Mouse (Mus musculus) limb, embryonic 10.5 days (tissue): ENCODE results near the gene Hnrnpdl. TPM values are rescaled to one million over a fixed set of nuclear protein-coding genes. Genes with fewer than 3 reads are reported as not detected.

Source experiments
- DNase-seq: peaks from one replicate; pipeline ENCODE4 v3.0.0-alpha.2; 2017; ENCODE audit warnings: low spot score
- H3K27ac ChIP-seq: fragments of 300-500 bp; sonication (generic); 2 replicates; pipeline ENCODE4 v1.5.1; 2016; ENCODE audit warnings: mild to moderate bottlenecking
- H3K27me3 ChIP-seq: fragments of 300-500 bp; sonication (generic); 2 replicates; pipeline ENCODE4 v1.6.1; 2016; ENCODE audit warnings: low read depth, mild to moderate bottlenecking; ENCODE audit not compliant: poor library complexity, severe bottlenecking
- H3K36me3 ChIP-seq: fragments of 300-500 bp; sonication (generic); 2 replicates; pipeline ENCODE4 v1.6.1; 2016; ENCODE audit warnings: mild to moderate bottlenecking, moderate library complexity
- H3K4me1 ChIP-seq: fragments of 300-500 bp; sonication (generic); 2 replicates; pipeline ENCODE4 v1.6.1; 2016
- H3K4me3 ChIP-seq: fragments of 300-500 bp; sonication (generic); 2 replicates; pipeline ENCODE4 v1.5.1; 2016; ENCODE audit warnings: mild to moderate bottlenecking, moderate library complexity
- H3K9me3 ChIP-seq: fragments of 300-500 bp; sonication (generic); replicated peaks from 2 replicates; pipeline ENCODE4 v1.6.1; 2016; ENCODE audit warnings: mild to moderate bottlenecking
- whole genome bisulfite sequencing: fragments of 180-500 bp; shearing (Covaris S2); methylation state at CpG from one replicate; pipeline ENCODE4 v1.1.7; 2016; 5-methylcytosine and 5-hydroxymethylcytosine counted together
- polyA plus RNA-seq: library from polyadenylated mRNA; unstranded; fragments of >200 nt; fragmentation: Nextera tagmentation; extraction: Ambion mirVana; gene quantifications from 2 replicates; pipeline ENCODE4 v1.2.1, GENCODE M21; 2016

Gene Hnrnpdl
- polyA plus RNA-seq, 1 experiment from 2014 or later: 253 TPM

DNA sequence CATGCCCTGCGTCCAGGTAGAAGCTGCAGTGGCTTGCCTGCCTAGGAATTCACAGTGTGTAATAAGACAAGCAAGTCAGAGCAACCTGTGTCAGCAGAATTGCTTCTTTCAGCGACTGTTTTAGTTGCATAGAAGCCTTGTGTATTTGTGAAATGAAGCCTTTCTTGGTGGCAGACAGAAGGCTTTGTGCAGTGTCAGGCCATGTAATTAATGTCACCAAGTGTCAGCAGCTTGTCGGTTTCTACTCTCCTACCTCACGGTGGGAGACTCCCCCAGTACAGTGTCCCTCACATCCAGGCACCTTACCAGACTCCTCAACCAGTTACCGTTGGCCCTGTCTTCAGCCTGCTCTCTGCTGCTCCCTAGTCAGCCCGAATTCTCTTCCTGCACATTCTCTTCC is 19.9 kb upstream of the Hnrnpdl start:
- 69% methylated on average over 6 of the region's 6 CpGs for WGBS
- Histone ChIP-seq H3K36me3 (peaks cover 55% of the 10 kb centered on the region), H3K4me1 (peaks cover 14% of the 10 kb centered on the region), H3K4me3 (no peak overlapping the region), H3K27ac (peak overlapping the region; percentile 51; the same call in 1 of the 2 replicates), H3K9me3 (no peaks in the 10 kb centered on the region), H3K27me3 (no peaks in the 10 kb centered on the region)
- no peak for DNase-seq

DNA sequence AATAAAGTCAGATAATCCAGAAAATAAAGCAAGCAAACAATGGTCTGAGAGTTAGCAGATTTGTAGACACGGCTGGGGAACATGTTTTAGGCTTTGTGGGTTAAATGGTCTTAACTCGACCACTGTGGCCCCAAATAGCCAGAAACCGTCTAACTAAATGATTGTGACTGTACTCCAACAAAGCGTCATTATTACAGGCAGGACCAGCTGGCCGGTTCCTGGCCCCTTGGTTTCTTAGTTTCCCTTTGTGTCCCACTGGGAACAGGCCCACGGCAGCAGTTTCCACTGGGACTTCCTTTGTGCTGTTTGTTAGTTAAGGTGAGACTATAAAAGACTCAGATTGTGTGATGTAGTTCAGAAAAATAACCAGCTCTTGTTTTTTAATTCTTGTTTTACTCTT is 19.3 kb upstream of the Hnrnpdl start:
- WGBS: 74% methylated on average over 6 of the region's 6 CpGs
- H3K27ac ChIP-seq: peak overlapping the region; percentile 51; the same call in 1 of the 2 replicates
- DNase-seq: no peak

GRCm38 (mm10) chr5:100057461-100058209 is 18.2 kb upstream of the Hnrnpdl start:
- Histone ChIP-seq H3K27ac (0 out of 2 replicates have a peak overlapping the region, but pooled peaks have one; percentile 0), H3K9me3 (no peaks in the 10 kb centered on the region), H3K27me3 (no peaks in the 10 kb centered on the region), H3K4me3 (no peak overlapping the region), H3K36me3 (peaks cover 48% of the 10 kb centered on the region), H3K4me1 (peaks cover 16% of the 10 kb centered on the region)
- 83% methylated on average over 15 of the region's 15 CpGs for WGBS
- DNase-seq: no peak

More for the DNA sequence above, 19.3 kb upstream of the Hnrnpdl start:
- no peaks in the 10 kb centered on the region for H3K9me3 ChIP-seq
- H3K4me1 ChIP-seq: peaks cover 16% of the 10 kb centered on the region
- H3K36me3 ChIP-seq: peaks cover 49% of the 10 kb centered on the region
- H3K27me3 ChIP-seq: no peaks in the 10 kb centered on the region
- H3K4me3 ChIP-seq: no peak overlapping the region

- WGBS: 85% methylated on average over 5 of the region's 5 CpGs
- no peaks in the 10 kb centered on the region for H3K27me3 ChIP-seq
Measured at GRCm38 (mm10) chr5:100055866-100056369, 16.5 kb upstream of the Hnrnpdl start.

DNA sequence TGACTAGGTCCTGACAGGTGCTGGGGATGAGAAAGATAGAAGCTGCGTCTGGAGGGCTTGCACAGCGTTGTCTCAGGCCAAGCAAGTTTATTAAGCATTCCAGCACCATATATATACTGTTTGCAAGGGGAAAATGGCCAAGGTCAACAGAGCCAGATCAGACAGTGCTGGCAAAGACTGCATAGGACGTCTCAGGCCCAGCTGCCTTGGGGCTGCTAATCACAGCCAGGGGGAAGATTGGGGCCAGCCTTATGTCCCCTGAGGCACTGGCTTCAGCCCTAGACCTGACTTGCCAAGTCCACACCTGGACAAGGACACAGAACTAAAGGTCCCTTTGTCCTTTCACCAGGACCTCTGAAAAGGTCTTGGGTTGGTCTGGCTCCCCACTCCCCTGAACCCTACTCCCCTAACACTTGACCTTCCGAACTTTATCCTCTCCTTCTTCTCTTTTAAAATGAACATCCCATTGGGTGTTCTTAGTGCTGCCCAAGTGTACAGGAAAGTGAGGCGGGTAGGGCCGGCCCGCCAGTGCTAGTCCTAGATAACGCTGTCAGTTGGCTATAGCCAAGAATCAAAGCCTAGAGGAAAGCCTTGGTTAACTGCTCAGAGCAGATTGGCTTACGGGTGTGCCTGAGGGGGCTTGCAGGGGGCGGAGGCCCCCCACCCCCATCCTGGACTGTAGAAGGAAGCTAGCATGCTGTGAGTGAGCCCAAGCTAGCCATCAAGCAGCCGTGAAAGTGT is 15.5 kb upstream of the Hnrnpdl start:
- Histone ChIP-seq H3K27ac (peak overlapping the region; percentile 56; the same call in 1 of the 2 replicates), H3K9me3 (no peaks in the 10 kb centered on the region), H3K4me1 (peaks cover 16% of the 10 kb centered on the region), H3K27me3 (no peaks in the 10 kb centered on the region), H3K4me3 (no peak overlapping the region), H3K36me3 (peaks cover 45% of the 10 kb centered on the region)
- no peak for DNase-seq
- 81% methylated on average over 11 of the region's 11 CpGs for WGBS

More at GRCm38 (mm10) chr5:100055866-100056369, 16.5 kb upstream of the Hnrnpdl start:
- Histone ChIP-seq H3K36me3 (peaks cover 45% of the 10 kb centered on the region), H3K4me3 (no peak overlapping the region), H3K27ac (no peak overlapping the region), H3K4me1 (peaks cover 16% of the 10 kb centered on the region), H3K9me3 (no peaks in the 10 kb centered on the region)
- DNase-seq: no peak

DNA sequence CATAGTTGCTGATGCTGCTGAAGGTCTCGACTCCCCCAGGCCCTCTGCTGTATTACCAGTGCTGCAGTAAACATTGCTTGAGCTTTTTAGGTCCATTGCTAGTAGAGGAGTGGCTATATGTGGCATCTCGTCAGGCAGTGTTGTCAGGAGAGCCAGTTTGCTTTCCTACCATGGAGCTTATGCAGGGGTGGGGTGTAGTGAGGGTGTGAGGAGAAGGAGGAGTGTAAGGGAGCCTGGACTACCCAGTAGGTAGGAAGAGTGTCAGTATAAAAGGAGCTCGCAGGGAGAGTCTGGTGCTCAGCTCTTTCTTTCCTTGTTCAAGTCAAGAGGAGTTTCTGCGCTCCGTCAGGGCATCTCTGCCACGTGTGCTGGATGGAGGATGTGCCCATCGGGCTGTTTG is 13.3 kb upstream of the Hnrnpdl start:
- peaks cover 38% of the 10 kb centered on the region for H3K36me3 ChIP-seq
- no peaks in the 10 kb centered on the region for H3K27me3 ChIP-seq
- no peak overlapping the region for H3K4me3 ChIP-seq
- DNase-seq: no peak
- no peak overlapping the region for H3K27ac ChIP-seq
- 94% methylated on average over 7 of the region's 7 CpGs for WGBS
- H3K9me3 ChIP-seq: no peaks in the 10 kb centered on the region
- H3K4me1 ChIP-seq: peaks cover 19% of the 10 kb centered on the region

DNA sequence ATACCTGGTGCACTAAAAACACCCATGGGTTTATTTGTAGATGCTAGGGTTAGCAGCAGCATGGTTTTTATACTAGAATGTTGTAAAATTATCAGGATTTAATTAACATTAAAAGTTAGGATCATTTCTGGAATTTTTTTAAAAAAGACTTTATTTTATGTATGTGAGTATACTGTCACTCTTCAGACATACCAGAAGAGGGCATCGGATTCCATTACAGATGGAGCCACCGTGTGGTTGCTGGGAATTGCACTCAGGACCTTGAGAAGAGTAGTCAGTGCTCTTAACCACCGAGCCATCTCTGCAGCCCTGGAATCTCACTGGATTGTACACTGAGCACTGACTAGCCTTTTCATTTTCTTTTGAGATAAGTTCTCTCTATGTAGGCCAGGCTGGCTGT is 10.4 kb upstream of the Hnrnpdl start:
- 97% methylated on average over 3 of the region's 3 CpGs for WGBS
- no peak overlapping the region for H3K27ac ChIP-seq
- peaks cover 38% of the 10 kb centered on the region for H3K36me3 ChIP-seq
- peaks cover 20% of the 10 kb centered on the region for H3K4me1 ChIP-seq
- no peaks in the 10 kb centered on the region for H3K9me3 ChIP-seq
- H3K27me3 ChIP-seq: no peaks in the 10 kb centered on the region
- DNase-seq: no peak
- H3K4me3 ChIP-seq: no peak overlapping the region

GRCm38 (mm10) chr5:100047871-100048270 is 8.4 kb upstream of the Hnrnpdl start:
- peaks cover 38% of the 10 kb centered on the region for H3K36me3 ChIP-seq
- no peaks in the 10 kb centered on the region for H3K27me3 ChIP-seq
- no peaks in the 10 kb centered on the region for H3K9me3 ChIP-seq
- WGBS: 70% methylated on average over 7 of the region's 7 CpGs
- no peak overlapping the region for H3K27ac ChIP-seq
- H3K4me3 ChIP-seq: no peak overlapping the region
- peaks cover 13% of the 10 kb centered on the region for H3K4me1 ChIP-seq
- no peak for DNase-seq

GRCm38 (mm10) chr5:100047143-100047640 is 7.7 kb upstream of the Hnrnpdl start:
- H3K9me3 ChIP-seq: no peaks in the 10 kb centered on the region
- 71% methylated on average over 8 of the region's 8 CpGs for WGBS

GRCm38 (mm10) chr5:100046096-100046495 is 6.6 kb upstream of the Hnrnpdl start:
- Histone ChIP-seq H3K9me3 (no peaks in the 10 kb centered on the region), H3K4me3 (no peak overlapping the region), H3K27me3 (no peaks in the 10 kb centered on the region), H3K36me3 (peaks cover 34% of the 10 kb centered on the region), H3K4me1 (peaks cover 18% of the 10 kb centered on the region), H3K27ac (no peak overlapping the region)
- DNase-seq: no peak
- WGBS: 84% methylated on average over 3 of the region's 3 CpGs

More at GRCm38 (mm10) chr5:100047143-100047640, 7.7 kb upstream of the Hnrnpdl start:
- Histone ChIP-seq H3K27ac (no peak overlapping the region), H3K4me3 (no peak overlapping the region), H3K27me3 (no peaks in the 10 kb centered on the region), H3K4me1 (peaks cover 13% of the 10 kb centered on the region), H3K36me3 (peaks cover 36% of the 10 kb centered on the region)
- DNase-seq: no peak

DNA sequence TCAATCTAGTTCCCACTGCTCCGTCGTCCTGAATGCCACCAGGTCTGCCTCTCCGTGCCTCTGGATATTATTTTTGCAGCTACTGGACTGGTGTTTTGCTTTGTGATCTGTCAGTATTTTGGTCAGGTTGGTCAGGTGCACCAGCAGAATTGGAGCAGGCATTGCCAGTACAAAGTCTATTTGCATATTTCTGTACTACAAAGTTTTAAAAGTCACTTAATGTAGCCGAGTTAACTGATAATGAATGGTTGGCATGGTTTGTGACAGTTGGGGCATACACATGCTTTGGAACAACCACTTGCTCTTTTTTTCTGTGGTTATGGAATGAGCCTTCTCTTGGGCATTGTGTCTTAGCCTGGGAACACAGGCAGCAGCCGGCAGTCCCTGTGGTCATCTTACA is 5.2 kb upstream of the Hnrnpdl start:
- Histone ChIP-seq H3K4me3 (no peak overlapping the region), H3K4me1 (peaks cover 28% of the 10 kb centered on the region), H3K27ac (no peak overlapping the region), H3K27me3 (no peaks in the 10 kb centered on the region), H3K9me3 (no peaks in the 10 kb centered on the region), H3K36me3 (peaks cover 19% of the 10 kb centered on the region)
- WGBS: 90% methylated on average over 5 of the region's 5 CpGs
- DNase-seq: no peak

GRCm38 (mm10) chr5:100044030-100044429 is 4.6 kb upstream of the Hnrnpdl start:
- peaks cover 28% of the 10 kb centered on the region for H3K4me1 ChIP-seq
- H3K27ac ChIP-seq: no peak overlapping the region
- no peaks in the 10 kb centered on the region for H3K9me3 ChIP-seq
- H3K36me3 ChIP-seq: peaks cover 17% of the 10 kb centered on the region
- H3K4me3 ChIP-seq: no peak overlapping the region
- WGBS: 82% methylated on average over 4 of the region's 4 CpGs
- H3K27me3 ChIP-seq: no peaks in the 10 kb centered on the region
- no peak for DNase-seq

- Histone ChIP-seq H3K27me3 (no peaks in the 10 kb centered on the region), H3K4me3 (no peak overlapping the region), H3K36me3 (peaks cover 17% of the 10 kb centered on the region), H3K4me1 (peaks cover 28% of the 10 kb centered on the region), H3K27ac (no peak overlapping the region), H3K9me3 (no peaks in the 10 kb centered on the region)
- no peak for DNase-seq
- WGBS: 92% methylated on average over 5 of the region's 5 CpGs
Measured at GRCm38 (mm10) chr5:100043361-100043760, 3.9 kb upstream of the Hnrnpdl start.
